Mouse (Mus musculus) liver, embryonic 12.5 days (tissue): ENCODE measurements around the gene Ubqln5. TPM values are rescaled to one million over a fixed set of nuclear protein-coding genes. Genes with fewer than 3 reads are reported as not detected.

Experiments used
- ATAC-seq: fragments of 200-750 bp; cut with Nextera tagmentation; 2 replicates; pipeline ENCODE4 v1.8.0; 2017; ENCODE audit warnings: moderate number of reproducible peaks, mild to moderate bottlenecking, moderate library complexity
- H3K27ac ChIP-seq: fragments of 300-500 bp; sonication (generic); 2 replicates; pipeline ENCODE4 v1.5.1; 2016; ENCODE audit warnings: mild to moderate bottlenecking
- H3K27me3 ChIP-seq: fragments of 300-500 bp; sonication (generic); replicated peaks from 2 replicates; pipeline ENCODE4 v1.6.1; 2016; ENCODE audit warnings: mild to moderate bottlenecking, moderate library complexity
- H3K36me3 ChIP-seq: fragments of 300-500 bp; sonication (generic); 2 replicates; pipeline ENCODE4 v1.6.1; 2016; ENCODE audit warnings: mild to moderate bottlenecking, moderate library complexity
- H3K4me1 ChIP-seq: fragments of 300-500 bp; sonication (generic); 2 replicates; pipeline ENCODE4 v1.6.1; 2016
- H3K4me2 ChIP-seq: fragments of 300-500 bp; sonication (generic); 2 replicates; pipeline ENCODE4 v1.6.1; 2016; ENCODE audit warnings: mild to moderate bottlenecking, moderate library complexity
- H3K4me3 ChIP-seq: fragments of 300-500 bp; sonication (generic); 2 replicates; pipeline ENCODE4 v1.5.1; 2016; ENCODE audit warnings: mild to moderate bottlenecking, moderate library complexity
- H3K9ac ChIP-seq: fragments of 300-500 bp; sonication (generic); 2 replicates; pipeline ENCODE4 v1.6.1; 2016; ENCODE audit warnings: mild to moderate bottlenecking, moderate library complexity
- H3K9me3 ChIP-seq: fragments of 300-500 bp; sonication (generic); replicated peaks from 2 replicates; pipeline ENCODE4 v1.6.1; 2016; ENCODE audit warnings: mild to moderate bottlenecking, moderate library complexity
- WGBS: fragments of 180-500 bp; shearing (Covaris S2); methylation state at CpG from one replicate; pipeline ENCODE4 v1.1.7; 2016; ENCODE audit not compliant: insufficient replicate concordance; 5-methylcytosine and 5-hydroxymethylcytosine counted together
- polyA plus RNA-seq: library from polyadenylated mRNA; unstranded; fragments of >200 nt; fragmentation: Nextera tagmentation; extraction: Ambion mirVana; gene quantifications from 2 replicates; pipeline ENCODE4 v1.2.1, GENCODE M21; 2016

Ubqln5 gene
- polyA plus RNA-seq, result not detected in 2 replicates

- H3K27ac ChIP-seq, result no peak within 1 kb of the TSS
- WGBS, result 77% methylated on average over 5 of the region's 5 CpGs
- H3K4me2 ChIP-seq, result no peak within 1 kb of the TSS
- H3K4me1 ChIP-seq, result no peaks in the 10 kb centered on the region
- H3K36me3 ChIP-seq, result no peaks in the 10 kb centered on the region
- H3K9me3 ChIP-seq, result no peaks in the 10 kb centered on the region
- no peak for ATAC-seq
- H3K4me3 ChIP-seq, result no peak within 1 kb of the TSS
- H3K27me3 ChIP-seq, result no peaks in the 10 kb centered on the region
- no peak within 1 kb of the TSS for H3K9ac ChIP-seq
Measured at GRCm38 (mm10) chr7:104129726-104130125, at the start of gene Ubqln5. Gene Ubqln5 (minus strand): TSS chr7:104129826.

- no peak overlapping the region for H3K9ac ChIP-seq
- no peaks in the 10 kb centered on the region for H3K4me1 ChIP-seq
- no peaks in the 10 kb centered on the region for H3K27me3 ChIP-seq
- H3K4me2 ChIP-seq, result no peak overlapping the region
- H3K4me3 ChIP-seq, result no peak overlapping the region
- 77% methylated on average over 1 of the region's 1 CpGs for WGBS
- no peak for ATAC-seq
- H3K36me3 ChIP-seq, result no peaks in the 10 kb centered on the region
- H3K27ac ChIP-seq, result no peak overlapping the region
- no peaks in the 10 kb centered on the region for H3K9me3 ChIP-seq
Measured at GRCm38 (mm10) chr7:104179074-104179473, 49.4 kb upstream of the Ubqln5 start.

DNA sequence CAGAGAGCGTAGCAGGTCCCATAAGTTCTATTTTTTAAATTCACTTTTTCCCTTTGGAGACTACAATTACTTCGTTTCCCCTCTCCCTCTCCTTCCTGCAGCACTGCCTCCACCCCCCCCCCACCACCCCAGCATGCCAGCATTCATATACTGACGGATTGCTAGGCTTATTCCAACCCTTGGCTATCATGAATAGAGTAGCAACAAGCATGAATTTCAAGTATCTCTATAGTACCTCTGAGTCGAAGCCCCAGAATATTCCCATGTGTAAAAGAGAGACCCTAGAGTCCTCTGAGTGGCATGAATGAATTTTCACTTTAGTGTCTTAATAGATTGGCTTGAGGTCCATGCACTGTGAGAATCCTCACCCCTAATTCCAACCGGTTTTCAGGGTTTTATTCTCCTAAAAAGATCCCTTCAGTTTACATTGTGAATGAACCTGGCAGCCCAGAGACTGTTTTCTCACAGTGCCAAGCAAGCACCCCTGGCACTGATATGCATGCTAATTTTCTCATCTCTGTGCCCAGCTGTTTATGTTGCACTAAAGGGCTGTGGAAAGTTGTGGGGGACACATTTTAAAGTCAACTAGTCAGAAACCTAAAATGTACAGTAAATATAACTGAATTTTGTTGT, 48.9 kb upstream of the Ubqln5 start:
- H3K36me3 ChIP-seq, result no peaks in the 10 kb centered on the region
- no peak for ATAC-seq
- no peak overlapping the region for H3K4me2 ChIP-seq
- H3K27ac ChIP-seq, result no peak overlapping the region
- no peaks in the 10 kb centered on the region for H3K27me3 ChIP-seq
- no peaks in the 10 kb centered on the region for H3K4me1 ChIP-seq
- H3K9me3 ChIP-seq, result no peaks in the 10 kb centered on the region
- no peak overlapping the region for H3K9ac ChIP-seq
- WGBS, result 64% methylated on average over 5 of the region's 5 CpGs
- no peak overlapping the region for H3K4me3 ChIP-seq

DNA sequence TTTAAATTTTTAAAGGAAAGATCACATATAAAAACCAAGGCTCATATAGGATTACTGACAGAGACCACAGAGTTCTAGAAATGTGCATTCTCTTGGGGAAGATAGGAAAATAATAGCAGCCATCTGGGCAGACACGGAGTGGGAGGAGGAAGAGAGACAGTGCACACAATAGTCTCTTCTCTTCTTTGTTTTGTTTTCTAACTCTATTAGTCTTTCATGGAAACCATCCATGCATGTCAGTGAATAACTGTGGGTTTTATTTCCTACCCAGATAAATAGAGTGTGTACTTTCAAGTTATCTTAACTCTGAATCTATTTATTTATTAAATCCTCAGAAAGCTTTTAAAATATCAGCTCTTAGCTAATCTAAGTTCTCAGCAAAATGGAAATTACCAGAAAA, 45.5 kb upstream of the Ubqln5 start:
- H3K36me3 ChIP-seq, result no peaks in the 10 kb centered on the region
- H3K4me3 ChIP-seq, result no peak overlapping the region
- H3K9ac ChIP-seq, result no peak overlapping the region
- no peaks in the 10 kb centered on the region for H3K27me3 ChIP-seq
- H3K27ac ChIP-seq, result no peak overlapping the region
- H3K4me2 ChIP-seq, result no peak overlapping the region
- ATAC-seq, result no peak
- no peaks in the 10 kb centered on the region for H3K4me1 ChIP-seq
- no peaks in the 10 kb centered on the region for H3K9me3 ChIP-seq
- 78% methylated on average over 1 of the region's 1 CpGs for WGBS

DNA sequence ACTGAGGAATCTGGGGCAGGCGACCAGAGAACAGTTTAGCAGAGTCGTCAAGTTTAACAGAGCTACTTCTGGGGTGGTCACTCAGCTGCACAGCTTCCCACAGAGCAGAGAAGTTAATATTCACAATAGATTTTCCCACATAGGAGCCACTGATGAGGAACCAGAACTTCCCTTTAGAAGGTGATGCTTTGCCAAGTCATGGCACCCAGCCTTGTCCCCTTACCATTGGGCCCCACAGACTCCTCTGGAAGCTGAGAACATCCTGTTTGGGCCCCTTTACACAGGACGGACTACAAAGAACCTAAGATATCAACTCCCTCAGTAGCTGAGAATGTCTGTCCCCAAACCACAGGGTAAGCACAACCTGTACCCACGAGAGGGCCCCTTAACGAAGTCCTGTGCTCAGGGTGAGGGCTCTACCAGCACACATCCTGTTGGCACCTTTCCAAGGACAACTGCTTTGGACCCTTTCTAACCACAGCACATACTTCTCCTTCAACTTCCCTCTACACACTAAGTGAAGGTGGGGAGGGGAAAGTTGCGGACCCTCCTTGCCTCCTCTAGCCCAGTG, 40.1 kb upstream of the Ubqln5 start:
- no peaks in the 10 kb centered on the region for H3K4me1 ChIP-seq
- no peaks in the 10 kb centered on the region for H3K27me3 ChIP-seq
- H3K36me3 ChIP-seq, result no peaks in the 10 kb centered on the region
- 33% methylated on average over 6 of the region's 6 CpGs for WGBS
- H3K9ac ChIP-seq, result no peak overlapping the region
- H3K27ac ChIP-seq, result no peak overlapping the region
- peak; percentile 35; the same call in 1 of the 2 replicates for ATAC-seq
- no peaks in the 10 kb centered on the region for H3K9me3 ChIP-seq
- H3K4me2 ChIP-seq, result no peak overlapping the region
- H3K4me3 ChIP-seq, result no peak overlapping the region

GRCm38 (mm10) chr7:104167105-104167504, 37.5 kb upstream of the Ubqln5 start:
- Histone ChIP-seq H3K4me1 (no peaks in the 10 kb centered on the region), H3K9me3 (no peaks in the 10 kb centered on the region), H3K27ac (no peak overlapping the region), H3K4me2 (no peak overlapping the region), H3K4me3 (no peak overlapping the region), H3K9ac (no peak overlapping the region), H3K36me3 (no peaks in the 10 kb centered on the region), H3K27me3 (no peaks in the 10 kb centered on the region)
- ATAC-seq, result no peak
- 38% methylated on average over 6 of the region's 6 CpGs for WGBS

GRCm38 (mm10) chr7:104150456-104150855, 20.8 kb upstream of the Ubqln5 start, which contains the start of gene Ubqlnl:
Gene Ubqlnl (minus strand): TSS chr7:104150556.
- no peak within 1 kb of the TSS for H3K9ac ChIP-seq
- WGBS, result 68% methylated on average over 2 of the region's 2 CpGs

GRCm38 (mm10) chr7:104143179-104143578, 13.6 kb upstream of the Ubqln5 start, which contains the start of gene Ubqln3:
Gene Ubqln3 (minus strand): TSS chr7:104143279.
- WGBS, result 55% methylated on average over 3 of the region's 3 CpGs
- H3K27me3 ChIP-seq, result no peaks in the 10 kb centered on the region
- no peak within 1 kb of the TSS for H3K27ac ChIP-seq
- no peaks in the 10 kb centered on the region for H3K4me1 ChIP-seq
- no peaks in the 10 kb centered on the region for H3K9me3 ChIP-seq
- no peak within 1 kb of the TSS for H3K4me2 ChIP-seq
- no peak for ATAC-seq
- no peak within 1 kb of the TSS for H3K4me3 ChIP-seq
- no peaks in the 10 kb centered on the region for H3K36me3 ChIP-seq
- no peak within 1 kb of the TSS for H3K9ac ChIP-seq

More at GRCm38 (mm10) chr7:104150456-104150855, 20.8 kb upstream of the Ubqln5 start, which contains the start of gene Ubqlnl:
- Histone ChIP-seq H3K36me3 (no peaks in the 10 kb centered on the region), H3K9me3 (no peaks in the 10 kb centered on the region), H3K4me3 (no peak within 1 kb of the TSS), H3K27ac (no peak within 1 kb of the TSS), H3K27me3 (no peaks in the 10 kb centered on the region), H3K4me1 (no peaks in the 10 kb centered on the region), H3K4me2 (no peak within 1 kb of the TSS)
- no peak for ATAC-seq

DNA sequence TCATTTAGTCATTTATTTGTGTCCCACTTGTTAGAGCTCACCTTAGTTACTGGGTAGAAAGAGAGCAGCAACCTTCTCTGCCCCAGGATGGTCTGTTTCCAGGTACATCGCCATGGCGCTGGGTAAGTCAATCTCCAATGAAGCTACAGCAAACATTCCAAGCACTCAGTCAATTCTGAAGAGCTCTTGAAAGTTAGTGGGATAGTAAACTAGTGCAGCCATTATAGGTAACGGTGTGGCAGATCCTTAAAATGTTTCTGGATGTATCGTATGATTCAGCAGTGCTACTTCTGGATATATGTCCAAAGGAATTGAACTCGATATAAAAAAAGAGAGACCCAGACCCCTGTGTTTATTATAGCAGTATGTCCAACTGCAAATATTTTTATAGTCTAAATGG, 7.7 kb upstream of the Ubqln5 start, which contains the start of gene Olfr643:
Gene Olfr643, minus strand, starts transcription at position 101 of the 400 bp plus-strand sequence.
- Histone ChIP-seq H3K27ac (no peak within 1 kb of the TSS), H3K27me3 (no peaks in the 10 kb centered on the region), H3K4me1 (no peaks in the 10 kb centered on the region), H3K9me3 (no peaks in the 10 kb centered on the region), H3K9ac (no peak within 1 kb of the TSS), H3K4me3 (no peak within 1 kb of the TSS), H3K4me2 (no peak within 1 kb of the TSS), H3K36me3 (no peaks in the 10 kb centered on the region)
- no peak for ATAC-seq
- WGBS, result 64% methylated on average over 5 of the region's 5 CpGs

DNA sequence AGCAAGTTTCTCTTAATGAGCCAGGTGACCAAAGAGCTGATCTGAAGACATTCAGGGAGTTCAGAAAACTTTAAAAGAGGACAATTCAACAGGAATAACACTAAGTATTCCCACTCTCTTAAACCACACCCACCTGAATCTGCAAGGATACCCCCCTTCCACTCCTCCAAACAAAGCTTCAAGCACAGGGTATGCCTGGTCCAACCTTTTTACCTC, 25.0 kb downstream of the Ubqln5 start, which contains the start of gene Olfr646:
Gene Olfr646, plus strand, starts transcription at position 117 of the 216 bp plus-strand sequence.
- no peaks in the 10 kb centered on the region for H3K36me3 ChIP-seq
- H3K9ac ChIP-seq, result no peak within 1 kb of the TSS
- no peaks in the 10 kb centered on the region for H3K27me3 ChIP-seq
- no peak for ATAC-seq
- H3K4me1 ChIP-seq, result peaks cover 5% of the 10 kb centered on the region; the same call in 1 of the 2 replicates
- H3K27ac ChIP-seq, result no peak within 1 kb of the TSS
- no peak within 1 kb of the TSS for H3K4me2 ChIP-seq
- no peaks in the 10 kb centered on the region for H3K9me3 ChIP-seq
- no peak within 1 kb of the TSS for H3K4me3 ChIP-seq

DNA sequence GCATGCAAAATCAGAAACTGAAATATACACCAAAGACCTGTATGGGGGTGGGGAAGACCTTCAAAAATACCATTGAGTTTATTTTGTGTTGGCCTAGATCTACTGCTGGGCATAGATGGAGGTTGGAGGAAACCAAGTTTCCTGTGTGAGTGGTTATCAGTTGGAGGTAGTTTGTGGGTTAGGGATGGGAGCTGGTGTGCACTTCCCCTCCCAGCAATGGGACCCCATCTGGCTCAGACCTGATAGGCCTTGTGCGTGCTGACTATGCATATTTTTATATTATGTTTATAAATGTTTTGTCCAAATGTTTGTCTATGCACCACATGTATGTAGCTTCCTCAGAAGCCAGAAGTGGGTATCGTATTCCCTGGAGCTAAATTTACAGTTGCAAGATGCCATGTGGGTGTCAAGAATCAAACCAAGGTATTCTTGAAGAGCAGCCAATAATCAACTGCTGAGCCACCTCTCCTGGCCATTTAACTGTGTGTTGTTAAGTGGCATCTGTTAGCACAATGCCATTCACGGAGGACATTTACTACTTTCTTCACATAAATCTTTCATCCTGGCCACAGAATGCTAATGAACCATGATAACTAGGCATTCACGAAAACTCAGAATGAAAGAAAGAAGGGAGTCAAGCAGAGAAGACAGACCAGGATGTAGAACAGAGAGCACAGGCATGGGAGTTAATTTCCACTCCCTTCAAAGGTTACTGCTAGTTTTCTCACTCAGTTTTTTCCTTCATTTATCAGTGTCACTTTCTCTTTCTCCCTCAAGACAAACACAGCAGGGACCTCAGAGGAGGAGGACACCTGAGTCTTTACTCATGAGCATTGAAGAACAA, 25.5 kb downstream of the Ubqln5 start:
- Histone ChIP-seq H3K4me1 (peaks cover 5% of the 10 kb centered on the region; the same call in 1 of the 2 replicates), H3K4me2 (no peak overlapping the region), H3K27me3 (no peaks in the 10 kb centered on the region), H3K4me3 (no peak overlapping the region), H3K27ac (no peak overlapping the region), H3K9me3 (no peaks in the 10 kb centered on the region), H3K36me3 (no peaks in the 10 kb centered on the region), H3K9ac (no peak overlapping the region)
- 28% methylated on average over 4 of the region's 4 CpGs for WGBS
- ATAC-seq, result peak; percentile 77

GRCm38 (mm10) chr7:104085365-104085764, 44.3 kb downstream of the Ubqln5 start, which contains the start of gene Olfr645:
Gene Olfr645 (minus strand): TSS chr7:104085465.
- no peak within 1 kb of the TSS for H3K4me2 ChIP-seq
- no peak within 1 kb of the TSS for H3K27ac ChIP-seq
- ATAC-seq, result no peak
- no peak within 1 kb of the TSS for H3K9ac ChIP-seq
- H3K9me3 ChIP-seq, result no peaks in the 10 kb centered on the region
- H3K36me3 ChIP-seq, result no peaks in the 10 kb centered on the region
- H3K4me3 ChIP-seq, result no peak within 1 kb of the TSS
- H3K4me1 ChIP-seq, result no peaks in the 10 kb centered on the region
- H3K27me3 ChIP-seq, result no peaks in the 10 kb centered on the region
- WGBS, result 61% methylated on average over 1 of the region's 1 CpGs
